Mouse (Mus musculus): ENCODE measurements around the gene Clptm1.

GRCm38 (mm10) chr7:19664455-19664954 is 328 bp downstream of the Clptm1 start:
- TF ChIP-seq POLR2A (IDR thresholded peaks at IDR 0.05; ENCODE audit: control insufficient read depth, extremely low read depth, insufficient read depth, low read length, poor library complexity) (0 out of 2 replicates have a peak, but pooled peaks have one; percentile 58), CTCF (IDR thresholded peaks at IDR 0.05; ENCODE audit: borderline replicate concordance, control insufficient read depth, extremely low read depth, insufficient read depth, low read length, poor library complexity) (no peak)

All from thymus, adult 2 months (tissue).